Mouse (Mus musculus): Measurements from ENCODE around the gene Slc30a6.

DNA sequence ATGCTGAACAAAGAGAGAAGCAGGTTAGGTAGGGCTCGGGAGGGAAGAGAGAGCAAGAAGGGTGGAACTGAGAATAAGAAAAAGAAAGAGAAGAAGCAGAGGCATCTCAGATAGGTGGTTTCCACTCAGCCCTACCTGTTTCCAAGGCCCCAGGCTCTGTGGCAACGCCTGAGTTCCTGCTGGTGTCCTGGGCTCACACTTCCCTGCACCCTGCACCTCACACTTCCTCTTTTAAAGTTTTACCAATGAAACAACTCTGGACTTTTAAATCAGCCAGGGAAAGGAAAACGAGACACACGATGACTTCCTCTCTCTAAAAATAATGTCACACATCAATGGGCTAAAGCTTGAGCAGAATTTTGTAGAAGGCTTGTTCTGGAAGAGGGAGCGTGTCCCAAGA, 45.1 kb downstream of the Slc30a6 start:
- TF ChIP-seq GATA1 (IDR thresholded peaks at IDR 0.05; ENCODE audit: borderline replicate concordance, low read length) (no peak), FLI1 (IDR thresholded peaks at IDR 0.05; ENCODE audit: low read length) (no peak)

Measured in megakaryocyte, embryonic 14.5 days (primary cell).